Mouse (Mus musculus) spleen, adult 12 weeks (tissue): ENCODE data around the gene Rerg.

Experiments used
- DNase-seq: peaks from one replicate; pipeline ENCODE4 v3.0.0; 2022; ENCODE audit warnings: low spot score

The Rerg gene

GRCm38 (mm10) chr6:137011187-137011586 lies 159.1 kb downstream of the Rerg start:
- DNase-seq, result no peak
